Mouse (Mus musculus) 3T3-L1 (cell line): ENCODE measurements around the gene Disc1.

Experiments used
- DNase-seq: peaks from one replicate; pipeline ENCODE4 v3.0.0-alpha.2; 2015; ENCODE audit warnings: low read depth, low spot score

Disc1 gene

DNA sequence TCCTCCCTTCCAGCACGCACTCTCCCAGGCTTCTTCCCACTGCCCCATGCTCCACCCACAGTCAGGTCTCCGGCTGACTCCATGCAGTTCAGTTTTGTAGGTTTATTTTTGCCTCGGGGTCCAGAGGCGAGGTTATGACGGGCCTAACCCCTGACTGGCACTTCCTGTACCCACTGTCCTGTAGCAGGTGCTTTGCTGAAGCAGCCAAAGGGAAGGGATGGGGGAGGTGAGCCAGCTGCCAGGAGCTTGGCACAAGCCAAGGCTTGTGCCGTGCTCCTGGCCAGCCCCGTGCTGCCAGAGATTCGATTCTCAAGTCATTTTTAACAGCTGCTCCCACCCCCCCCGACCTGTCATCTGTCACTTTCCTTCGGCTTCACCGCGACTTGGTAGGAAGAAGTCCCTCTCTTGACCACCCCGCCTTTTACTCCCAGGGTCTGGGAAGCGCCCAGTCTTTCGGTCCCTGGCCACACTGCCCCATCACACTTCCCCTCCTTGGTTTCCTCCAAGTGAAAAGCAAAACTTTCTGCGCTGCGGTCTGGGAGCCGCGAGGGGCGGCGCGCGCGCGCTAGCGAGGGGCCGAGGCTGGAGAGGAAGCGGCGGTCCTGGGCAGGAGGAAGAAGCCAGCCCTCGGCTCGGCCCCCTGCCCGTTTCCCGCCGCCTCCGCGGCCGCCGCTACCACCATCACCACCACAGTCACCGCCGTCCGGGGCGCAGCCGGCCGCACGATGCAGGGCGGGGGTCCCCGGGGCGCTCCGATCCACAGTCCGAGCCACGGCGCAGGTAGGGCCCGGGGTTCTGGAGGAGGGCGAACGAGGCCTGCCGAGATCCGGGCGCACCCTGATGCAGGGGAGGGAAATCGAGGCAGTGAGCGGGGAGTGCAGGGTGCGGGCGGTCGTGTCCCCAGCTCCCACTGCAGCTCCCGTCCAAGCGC, at the start of gene Disc1:
Disc1 (plus strand) TSS at position 691 of the 931 bp plus-strand sequence.
- DNase-seq: no peak

DNA sequence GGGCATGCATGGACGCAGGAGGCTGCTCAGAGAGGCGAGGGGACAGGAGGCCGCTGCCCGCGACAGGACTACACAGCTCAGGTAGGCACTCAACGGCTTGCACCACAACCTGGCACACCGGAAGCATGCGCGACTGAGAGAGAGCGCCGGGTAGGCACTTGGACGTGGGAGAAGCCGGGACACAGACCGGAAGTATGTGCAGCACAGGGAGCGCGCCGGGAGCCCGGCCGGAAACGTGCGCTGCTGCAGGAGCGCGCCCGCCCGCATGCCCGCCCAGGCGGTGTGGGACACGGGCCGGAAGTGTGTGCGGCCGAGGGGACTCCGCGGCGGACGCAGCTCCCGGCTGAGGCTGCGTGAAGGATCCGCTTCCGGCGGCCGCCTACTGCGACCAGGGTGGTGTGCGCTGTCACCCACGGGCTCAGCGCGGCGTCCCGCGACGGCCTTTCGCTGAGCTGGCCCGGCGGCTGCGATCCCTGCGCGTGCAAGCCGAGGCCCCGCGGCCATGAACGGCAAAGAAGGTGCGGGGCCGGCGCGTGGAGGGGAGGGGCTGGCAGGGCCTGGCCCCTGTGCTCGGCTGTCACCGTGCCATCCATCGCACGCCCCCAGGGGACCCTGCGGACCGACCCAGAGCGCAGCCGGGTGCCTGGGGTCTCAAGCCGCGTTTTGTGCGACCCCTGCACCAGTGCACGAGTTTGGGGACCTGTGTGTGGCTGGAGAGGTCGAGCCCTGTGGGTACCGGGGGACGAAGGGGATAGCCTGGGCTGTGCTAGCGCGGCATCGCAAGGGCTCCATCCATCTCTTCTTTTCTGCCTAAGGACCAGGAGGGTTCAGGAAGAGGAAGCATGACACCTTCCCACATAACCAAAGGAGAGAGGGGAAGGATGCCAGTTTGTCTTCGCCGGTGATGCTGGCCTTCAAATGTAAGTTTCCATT, 41.0 kb upstream of the Disc1 start, which contains the start of gene Tsnax:
Tsnax (plus strand) TSS at position 303 of the 933 bp plus-strand sequence.
- DNase-seq: peak; percentile 37

DNA sequence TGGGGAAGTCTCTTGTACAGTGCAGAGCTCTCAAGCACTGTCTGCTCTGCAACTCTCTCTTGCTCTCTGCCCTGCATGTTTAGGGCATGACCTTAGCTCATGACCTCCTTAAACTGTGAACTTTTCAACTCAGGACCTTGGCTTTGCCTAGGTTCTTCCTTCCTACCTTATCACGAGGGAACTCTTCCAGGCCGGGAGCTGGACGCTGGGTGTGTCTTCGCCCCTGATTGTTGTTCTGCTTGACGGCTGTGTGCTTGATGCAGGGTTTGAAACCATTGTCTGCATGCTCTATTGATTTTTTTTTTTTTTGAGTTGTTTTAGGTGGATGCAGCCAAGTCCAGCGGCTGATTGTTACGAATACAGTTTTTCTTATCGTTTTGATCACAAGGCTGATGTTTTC, 29.9 kb upstream of the Disc1 start:
- no peak for DNase-seq

DNA sequence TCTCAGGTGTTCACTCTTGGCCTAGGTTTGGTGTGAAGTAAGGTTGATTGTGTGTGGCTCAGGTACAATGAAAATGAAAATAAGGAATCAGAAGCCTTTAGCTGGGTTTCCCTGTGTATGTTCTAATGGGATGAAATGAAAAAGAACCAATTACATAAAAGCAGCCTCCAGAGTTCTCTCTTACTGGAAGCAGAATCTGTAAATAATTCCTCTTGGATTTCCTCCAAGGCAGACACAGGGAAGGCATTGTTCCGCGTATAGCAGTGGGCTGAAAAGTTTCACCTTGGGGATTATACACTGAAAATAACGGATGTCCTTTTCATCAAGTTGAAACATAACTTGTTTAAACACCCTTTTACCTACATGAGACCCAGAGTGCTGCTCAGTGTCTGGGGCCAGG, 26.8 kb upstream of the Disc1 start:
- peak; percentile 28 for DNase-seq

DNA sequence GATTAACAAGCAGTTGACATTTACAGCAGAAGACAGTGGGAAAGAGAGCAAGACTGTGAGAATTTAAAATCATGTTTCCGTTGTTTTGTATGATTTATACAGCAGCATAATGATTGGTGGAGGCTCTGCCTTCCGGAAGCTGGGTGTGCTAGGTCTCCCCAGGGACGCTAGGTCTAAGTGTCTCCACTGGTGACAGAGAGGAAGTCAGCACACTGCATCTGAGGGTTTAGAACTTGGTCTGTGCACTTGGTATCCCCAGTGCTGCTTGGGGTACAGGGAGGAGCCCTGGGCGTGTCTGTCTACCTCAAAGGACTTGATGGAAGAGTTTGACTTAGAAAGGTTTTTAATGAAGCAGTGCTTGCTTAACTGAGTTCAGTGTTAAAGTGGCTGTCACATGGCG, 25.2 kb upstream of the Disc1 start:
- no peak for DNase-seq

DNA sequence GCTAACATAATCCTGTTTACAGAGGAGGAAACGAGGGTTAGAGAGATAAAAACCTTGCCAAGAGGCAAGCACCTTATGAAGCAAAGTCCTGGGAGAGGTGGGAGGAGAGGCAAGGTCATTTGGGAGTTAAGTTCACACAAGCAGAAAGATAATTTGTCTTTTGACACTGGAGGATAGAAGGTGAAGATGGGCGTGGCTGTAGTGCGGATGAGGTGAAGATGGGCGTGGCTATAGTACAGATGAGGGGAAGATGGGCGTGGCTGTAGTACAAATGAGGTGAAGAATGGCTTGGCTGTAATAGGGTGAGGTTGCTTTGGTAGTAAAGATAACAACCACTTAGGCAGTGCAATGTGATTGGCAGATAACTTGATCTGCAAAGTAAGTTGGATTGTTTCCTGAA, 22.7 kb upstream of the Disc1 start:
- no peak for DNase-seq

DNA sequence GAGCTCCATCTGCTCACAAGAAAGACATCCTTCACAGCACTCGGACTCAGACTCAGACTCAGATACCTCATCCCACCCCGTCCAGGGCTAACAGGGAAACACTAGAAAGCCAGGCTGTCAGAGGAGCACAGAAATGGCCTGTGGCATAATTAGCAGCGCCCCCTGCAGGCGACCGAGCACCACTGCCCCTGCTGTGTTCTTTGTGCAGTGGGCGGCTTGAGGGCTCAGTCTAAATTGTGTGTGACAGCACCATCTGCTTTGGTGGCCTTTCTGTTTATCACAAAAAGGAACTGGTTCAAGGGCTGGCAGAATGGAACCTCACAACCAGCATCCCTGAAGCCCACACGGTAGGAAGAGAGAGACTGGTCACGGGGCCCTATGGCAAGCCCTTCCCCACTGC, 19.3 kb upstream of the Disc1 start:
- DNase-seq: peak; percentile 78

DNA sequence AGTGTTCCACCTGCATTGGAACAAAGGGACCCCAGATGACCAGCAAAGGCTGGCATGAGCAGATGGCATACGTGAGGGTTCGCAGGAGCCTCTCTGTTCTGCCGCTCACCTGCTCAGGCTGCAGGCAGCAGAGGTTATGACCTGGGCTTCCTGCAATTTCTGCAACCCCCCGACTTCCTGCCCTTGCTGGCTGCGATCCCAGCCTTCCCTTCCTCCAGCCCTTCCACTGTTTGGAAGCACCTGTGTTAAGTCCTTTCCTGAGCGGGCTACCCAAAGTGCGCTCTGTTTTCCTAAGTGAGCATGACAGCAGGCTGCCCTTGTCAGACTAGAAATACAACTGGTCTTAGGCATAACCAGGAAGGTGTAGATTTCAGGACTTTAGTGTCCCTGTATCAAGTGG, 16.9 kb upstream of the Disc1 start:
- DNase-seq: no peak

DNA sequence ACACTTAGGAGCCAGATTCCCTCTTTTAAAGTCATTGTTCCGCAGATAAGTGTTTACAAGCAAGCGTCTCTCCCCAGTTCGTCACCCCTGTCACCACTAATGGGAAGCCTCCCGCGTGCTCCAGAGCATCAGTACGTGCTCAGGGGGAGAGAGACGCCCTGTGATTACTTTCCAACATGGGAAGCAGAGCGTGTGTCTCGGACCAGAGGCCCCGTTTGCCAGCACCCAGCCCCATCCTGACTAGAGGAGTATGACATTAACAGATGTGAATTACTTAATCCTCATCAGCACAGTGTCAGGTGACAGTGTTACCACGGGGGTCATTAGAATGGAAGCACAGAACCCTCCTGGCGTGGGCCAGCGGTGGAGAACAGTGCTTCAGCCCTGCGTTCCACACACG, 15.3 kb upstream of the Disc1 start:
- DNase-seq: no peak

DNA sequence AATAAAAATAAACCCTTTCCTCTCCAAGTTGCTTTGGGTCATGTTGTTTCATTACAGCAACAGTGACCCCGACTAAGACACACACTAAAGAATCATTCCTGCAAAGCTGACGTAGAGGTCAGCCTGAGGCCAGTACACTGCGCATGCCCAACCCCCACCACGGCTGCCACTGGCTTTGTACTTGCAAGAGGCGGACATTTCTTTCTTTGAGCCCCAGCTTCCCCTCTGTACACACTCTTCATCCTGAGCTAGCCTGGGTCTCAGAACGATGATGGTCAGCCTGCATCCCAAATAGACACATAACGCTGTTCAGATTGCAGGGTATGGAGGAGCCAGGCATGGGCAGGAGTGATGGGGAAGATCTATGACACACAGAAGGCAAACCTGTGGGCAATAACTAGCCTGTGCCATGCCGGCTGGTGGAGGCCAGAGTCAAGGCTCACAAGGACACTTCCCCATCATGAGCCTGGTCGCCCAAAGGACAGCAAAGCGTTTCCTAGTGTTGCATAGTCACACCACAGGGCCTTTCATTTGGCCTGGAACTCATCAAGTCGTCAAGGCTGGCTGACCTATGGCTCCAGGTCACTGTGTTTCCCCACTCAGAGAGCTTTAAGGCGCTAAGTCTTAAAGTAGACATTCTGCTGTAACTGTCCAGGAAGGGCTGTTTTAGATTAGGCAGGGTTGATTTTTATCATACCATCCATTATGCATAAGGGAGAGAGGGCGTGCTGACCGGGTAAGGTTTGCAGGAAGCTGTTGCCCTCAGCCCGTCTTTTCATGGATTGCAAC, 13.2 kb upstream of the Disc1 start:
- DNase-seq: no peak

DNA sequence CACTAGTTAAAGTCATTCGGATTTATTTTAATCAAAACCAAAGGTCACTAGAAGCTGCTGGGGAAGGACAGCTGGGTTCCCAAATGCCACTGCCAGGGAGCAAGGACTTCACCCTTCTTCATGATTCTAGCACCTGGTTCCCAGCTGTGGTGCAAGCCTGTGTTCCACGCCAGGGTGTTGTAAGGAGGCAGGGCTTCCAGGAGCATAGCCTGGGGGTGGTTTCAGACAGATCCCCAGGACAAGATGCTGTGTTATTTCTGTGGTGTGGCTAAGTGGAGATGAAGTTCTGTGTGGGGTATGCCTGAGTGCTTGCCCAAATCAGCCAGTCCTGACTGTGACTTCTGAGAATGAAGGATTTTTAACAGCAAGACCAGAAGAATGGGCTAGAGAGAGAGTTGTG, 12.5 kb upstream of the Disc1 start:
- peak; percentile 6 for DNase-seq

DNA sequence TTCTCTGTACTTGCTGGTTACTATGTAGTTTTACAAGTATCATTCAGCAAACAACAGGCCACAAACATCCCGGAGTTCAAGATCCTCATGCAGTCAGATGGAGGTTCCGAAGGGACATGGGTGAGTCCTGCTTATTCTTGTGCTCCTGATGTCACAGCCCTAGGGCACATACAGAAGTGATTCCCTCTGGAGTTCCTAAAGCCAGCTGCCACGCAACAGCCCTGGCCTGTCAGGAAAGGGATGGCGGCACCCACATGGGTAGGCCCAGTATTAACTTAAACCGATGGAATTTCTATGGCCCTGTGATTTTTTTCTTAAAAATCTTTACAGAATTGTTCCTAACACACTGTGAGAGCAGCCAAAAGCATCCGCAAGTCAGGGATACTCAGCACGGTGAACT, 10.6 kb upstream of the Disc1 start:
- DNase-seq: no peak

DNA sequence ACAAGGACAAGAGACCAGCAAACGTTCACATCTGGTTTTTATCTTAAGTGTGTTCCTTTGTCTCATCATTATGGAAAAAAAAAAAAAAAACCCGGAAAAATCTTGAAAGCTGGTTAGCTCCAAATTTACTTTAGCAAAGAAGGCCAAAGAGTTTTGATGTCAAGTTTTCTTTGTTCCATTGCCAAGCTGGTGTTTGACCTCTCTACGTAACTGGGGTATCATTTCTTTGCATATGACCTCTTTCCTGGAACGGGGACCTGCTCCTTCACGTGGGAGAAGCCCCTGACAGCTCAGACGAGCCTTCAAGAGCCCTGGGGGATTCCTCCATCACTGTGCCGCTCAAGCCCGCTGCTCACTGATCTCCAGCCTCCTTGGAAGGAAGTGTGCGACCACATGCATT, 10.1 kb upstream of the Disc1 start:
- no peak for DNase-seq

DNA sequence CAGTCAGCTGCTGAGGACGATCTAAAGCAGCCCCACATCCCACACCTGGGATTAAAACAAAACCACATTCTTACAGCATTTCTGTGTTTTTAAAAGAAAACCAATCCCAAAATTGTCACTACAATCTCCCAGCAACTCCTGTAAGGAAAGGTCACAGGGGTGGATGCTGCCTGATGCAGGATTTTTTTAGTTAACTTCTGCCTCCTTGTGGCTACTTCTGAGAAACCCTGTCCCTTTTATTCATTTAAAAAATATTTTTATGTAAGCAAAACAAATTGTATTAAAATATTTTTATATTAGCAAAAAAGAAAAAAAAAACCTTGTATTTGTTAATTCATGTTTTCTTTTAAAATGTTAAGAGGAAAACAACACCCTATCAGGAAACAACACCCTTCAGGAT, 8.2 kb upstream of the Disc1 start:
- peak; percentile 43 for DNase-seq

DNA sequence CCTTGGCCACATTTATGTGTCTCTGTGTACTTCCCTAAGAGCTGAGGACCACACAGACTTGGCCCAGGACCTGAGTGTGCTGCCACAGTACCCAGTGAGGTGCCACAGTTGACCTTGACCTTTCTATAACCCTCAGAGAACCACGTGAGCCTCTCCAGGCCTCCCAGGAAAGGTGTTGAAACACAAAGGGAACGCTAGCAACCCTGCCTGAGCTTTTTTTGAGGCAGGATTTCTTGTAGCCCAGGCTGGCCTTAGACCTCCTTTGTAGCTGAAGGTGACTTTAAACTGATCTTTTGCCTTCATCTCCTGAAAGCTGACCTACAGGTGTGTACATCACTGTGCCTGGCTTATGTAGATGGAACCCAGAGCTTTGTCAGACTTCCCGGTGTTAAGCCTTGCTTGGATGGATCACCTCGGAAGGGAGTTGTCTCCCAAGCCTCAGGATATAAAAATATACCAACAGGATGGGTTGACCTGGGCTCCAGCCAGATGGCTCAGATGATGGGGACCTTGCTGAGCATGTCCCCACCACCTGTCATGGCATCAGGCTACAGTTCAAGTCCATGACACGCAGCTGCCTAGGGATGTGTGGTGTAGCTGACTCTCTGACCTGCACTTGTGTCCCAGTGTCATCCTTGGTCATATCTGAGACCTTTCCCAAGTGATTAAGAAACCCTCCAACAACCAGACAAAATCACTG, 4.8 kb upstream of the Disc1 start:
- DNase-seq: no peak

DNA sequence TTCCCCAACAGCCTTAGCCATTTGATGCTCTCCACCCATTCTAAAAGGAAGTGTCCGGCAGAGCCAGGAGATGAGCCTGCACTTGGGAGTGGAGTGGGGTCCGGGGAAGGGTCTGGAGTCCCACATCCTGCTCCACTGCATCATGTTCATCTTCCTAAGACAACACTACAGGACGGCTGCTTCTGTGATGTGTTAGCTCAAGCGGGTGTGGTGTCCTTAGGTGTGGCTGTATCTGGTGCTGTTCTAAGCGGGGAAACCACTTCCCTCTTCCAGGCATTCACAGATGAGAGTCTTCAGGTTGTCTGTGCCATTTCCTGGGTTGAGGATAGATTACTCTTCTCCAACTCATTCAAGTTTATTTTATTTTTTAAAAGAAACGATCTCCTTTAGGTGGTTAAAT, 4.2 kb upstream of the Disc1 start:
- DNase-seq: no peak

DNA sequence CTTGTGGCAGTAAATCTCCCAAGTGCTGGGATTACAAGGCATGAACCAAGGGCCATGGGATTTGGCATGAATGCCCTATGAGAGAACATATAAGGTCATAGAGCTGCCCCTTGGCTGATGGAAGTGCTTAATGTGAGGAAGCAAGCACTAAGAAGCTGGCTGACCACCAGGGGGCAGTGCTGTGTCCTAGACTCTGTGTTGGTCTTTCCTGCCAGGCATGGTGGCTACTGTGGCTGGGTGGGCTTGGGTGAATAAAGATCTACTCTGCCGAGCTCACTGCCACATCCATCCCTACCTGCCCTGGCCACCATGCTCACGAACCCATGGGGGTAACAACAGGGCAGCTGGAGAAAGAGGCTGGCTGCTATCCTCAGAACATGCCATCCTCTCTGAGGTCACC, 2.0 kb upstream of the Disc1 start:
- peak; percentile 63 for DNase-seq

DNA sequence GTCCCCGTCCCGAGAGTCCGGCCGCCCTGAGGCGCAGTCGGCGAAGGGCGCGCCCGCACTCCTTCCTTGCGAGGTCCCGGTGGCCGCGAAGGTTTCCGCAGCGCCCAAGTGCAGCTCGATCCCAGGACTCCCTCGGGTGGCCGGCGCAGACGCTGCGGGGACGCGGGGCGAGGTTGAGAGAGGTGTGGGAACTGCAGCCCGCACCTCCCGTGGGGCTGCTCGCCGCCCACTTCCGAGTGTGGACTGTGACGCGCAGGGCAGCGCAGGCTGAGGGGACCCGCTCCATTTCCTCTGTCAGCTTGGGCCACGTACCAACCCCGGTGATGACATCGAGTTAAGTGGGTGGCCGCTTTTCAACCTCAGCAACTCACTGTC, 428 bp downstream of the Disc1 start:
- no peak for DNase-seq

DNA sequence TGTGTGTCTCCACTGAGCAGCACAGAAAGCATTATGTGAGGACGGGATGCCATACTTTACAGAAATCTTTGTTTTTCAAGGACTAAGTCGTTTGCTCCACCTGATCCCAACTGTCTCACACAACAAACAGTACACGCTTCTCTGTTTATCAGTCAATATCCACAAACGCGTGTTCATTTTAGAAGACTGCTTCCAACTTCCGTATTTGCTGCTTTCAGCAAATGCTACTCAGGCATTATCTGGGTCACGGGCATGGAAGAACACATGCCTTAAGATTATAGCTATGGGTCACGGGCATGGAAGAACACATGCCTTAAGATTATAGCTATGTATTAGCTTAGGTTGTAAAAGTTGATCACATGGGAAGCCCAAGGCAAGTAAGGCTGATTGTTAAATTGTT, 6.9 kb downstream of the Disc1 start:
- no peak for DNase-seq

DNA sequence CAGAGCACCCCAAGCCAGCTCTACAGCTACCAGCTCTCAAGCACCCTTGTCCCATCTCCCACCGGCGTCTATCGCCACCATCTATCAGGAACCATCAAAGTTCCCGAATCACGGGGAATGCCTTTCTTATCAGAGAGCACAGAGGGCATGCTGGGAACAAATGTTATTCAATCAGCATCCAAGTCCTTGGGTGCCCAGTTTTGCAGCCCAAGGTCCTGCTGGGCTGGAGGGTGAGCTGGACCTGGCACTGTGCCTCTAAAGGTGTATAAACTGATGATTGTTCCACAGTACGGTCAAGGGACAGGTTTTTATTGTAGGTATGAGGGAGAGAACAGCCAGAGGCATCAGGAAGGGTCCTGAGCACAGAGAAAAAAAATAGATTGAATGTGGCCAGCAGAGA, 11.6 kb downstream of the Disc1 start:
- DNase-seq: no peak
